Mouse (Mus musculus) C2C12 (cell line): ENCODE data around the gene Bcl11a.

Experiments
- CEBPB ChIP-seq: IDR thresholded peaks from one replicate; pipeline ENCODE4 v1.6.1; 2011; ENCODE audit warnings: low read depth, mild to moderate bottlenecking, control low read depth, moderate library complexity
- CTCF ChIP-seq: IDR thresholded peaks from one replicate; pipeline ENCODE4 v1.5.1; 2011; ENCODE audit not compliant: control insufficient read depth, insufficient read depth, insufficient read length
- FOSL1 ChIP-seq: IDR thresholded peaks from one replicate; pipeline ENCODE4 v1.8.0; 2011; ENCODE audit warnings: mild to moderate bottlenecking, low read length; ENCODE audit not compliant: poor library complexity, insufficient read depth, severe bottlenecking
- MYOD1 ChIP-seq: IDR thresholded peaks from one replicate; pipeline ENCODE4 v1.6.1; 2011; ENCODE audit warnings: low read depth; ENCODE audit not compliant: control insufficient read depth, insufficient read length
- MYOG ChIP-seq: IDR thresholded peaks from one replicate; pipeline ENCODE4 v1.6.1; 2011; ENCODE audit not compliant: control insufficient read depth, insufficient read length; ENCODE audit errors: extremely low read depth
- USF1 ChIP-seq: IDR thresholded peaks from one replicate; pipeline ENCODE4 v1.6.1; 2011; ENCODE audit warnings: low read depth, mild to moderate bottlenecking, control low read depth, moderate library complexity

DNA sequence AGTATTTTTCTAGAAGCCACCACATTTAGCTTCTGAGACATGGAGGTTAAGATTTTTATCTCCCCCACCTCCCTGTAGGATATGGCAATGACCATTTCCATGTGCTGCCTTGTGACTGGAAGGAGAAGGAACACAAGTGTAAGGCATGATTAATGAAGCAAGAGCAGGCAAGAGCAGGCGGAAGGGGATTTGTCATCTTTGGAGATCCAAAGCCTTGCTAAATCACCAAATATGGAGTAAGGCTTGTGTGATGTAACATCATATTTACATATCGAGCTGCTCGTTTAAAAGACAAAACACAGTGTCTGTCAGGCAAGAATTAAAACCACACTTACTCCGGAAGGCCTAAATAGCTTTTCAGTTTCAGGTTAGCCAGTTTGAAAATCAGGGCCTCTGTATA is 9.2 kb downstream of the Bcl11a start:
- no peak for TF ChIP-seq CTCF
- TF ChIP-seq MYOD1: no peak
- no peak for TF ChIP-seq MYOG
- TF ChIP-seq CEBPB: no peak
- TF ChIP-seq USF1: no peak
- TF ChIP-seq FOSL1: no peak
